Mouse (Mus musculus) erythroblast, adult 5-6 weeks (primary cell): ENCODE measurements around the gene 1700001P01Rik. TPM values are rescaled to one million over a fixed set of nuclear protein-coding genes. Genes with fewer than 3 reads are reported as not detected.

Source experiments
- ATAC-seq: replicated peaks from 2 replicates; pipeline ENCODE4 v1.8.0; 2016; ENCODE audit warnings: moderate number of reproducible peaks, mild to moderate bottlenecking, moderate TSS enrichment, inconsistent platforms; ENCODE audit not compliant: poor library complexity, low FRiP score, severe bottlenecking
- total RNA-seq, 2 experiments: library from RNA; stranded (forward) in 1 of 2; stranded (reverse) in 1 of 2; fragments of 150-400 nt in 1 of 2; fragments of 200-764, 138-1000 nt in 1 of 2; gene quantifications; 2 replicates each; pipeline versions ENCODE4 v1.2.3 to v1.2.4; 2015 to 2017; ENCODE audit warnings: low replicate concordance in 2 of 2

1700001P01Rik gene
- total RNA-seq, 2 experiments from 2014 or later: not detected

DNA sequence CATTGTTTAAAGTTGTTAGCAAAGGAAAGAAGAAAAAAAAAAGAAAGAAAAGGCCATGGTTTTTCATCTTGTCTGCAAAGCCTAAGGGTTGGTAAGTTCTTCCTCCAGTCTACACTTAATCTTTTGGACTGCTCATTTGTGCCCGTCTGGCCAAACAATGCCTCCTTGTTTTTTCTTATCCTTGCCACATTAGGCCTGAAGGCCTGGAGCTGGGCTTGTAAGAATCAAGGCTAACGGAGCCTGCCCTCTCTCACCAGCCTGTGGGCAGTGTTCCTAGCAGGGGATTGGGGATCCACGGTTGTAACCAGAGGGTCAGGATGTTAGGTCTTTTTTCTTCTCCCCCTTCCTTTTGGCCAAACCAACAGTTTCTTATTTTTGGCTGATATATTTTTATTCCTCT lies 35.3 kb upstream of the 1700001P01Rik start:
- ATAC-seq: no peak

- no peak for ATAC-seq
These were observed 34.6 kb upstream of the 1700001P01Rik start for GRCm38 (mm10) chr11:97810356-97810755.

- no peak for ATAC-seq
These were observed 33.8 kb upstream of the 1700001P01Rik start for GRCm38 (mm10) chr11:97809235-97810121.

- no peak for ATAC-seq
These were observed 33.0 kb upstream of the 1700001P01Rik start for GRCm38 (mm10) chr11:97808621-97809234.

DNA sequence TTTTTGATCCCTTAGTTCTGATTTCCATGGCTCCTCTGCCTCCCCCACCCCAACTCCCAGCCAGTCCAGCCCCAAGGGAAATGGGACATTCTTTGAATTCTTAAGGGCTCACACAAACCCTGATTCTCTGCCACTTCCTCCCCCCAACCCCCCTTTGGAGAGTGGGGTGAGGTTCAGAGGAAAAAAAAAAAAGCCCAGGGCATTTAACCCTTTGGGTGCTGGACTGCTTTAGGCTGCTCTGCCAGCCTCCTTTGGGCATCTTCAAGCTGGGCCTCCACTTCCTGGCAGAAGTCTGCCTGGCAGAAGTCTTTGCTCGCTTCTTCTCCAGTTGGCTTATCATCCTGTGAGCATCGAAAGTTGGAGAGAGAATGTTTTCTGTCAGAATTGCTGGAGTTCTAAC lies 32.4 kb upstream of the 1700001P01Rik start:
- ATAC-seq: no peak

DNA sequence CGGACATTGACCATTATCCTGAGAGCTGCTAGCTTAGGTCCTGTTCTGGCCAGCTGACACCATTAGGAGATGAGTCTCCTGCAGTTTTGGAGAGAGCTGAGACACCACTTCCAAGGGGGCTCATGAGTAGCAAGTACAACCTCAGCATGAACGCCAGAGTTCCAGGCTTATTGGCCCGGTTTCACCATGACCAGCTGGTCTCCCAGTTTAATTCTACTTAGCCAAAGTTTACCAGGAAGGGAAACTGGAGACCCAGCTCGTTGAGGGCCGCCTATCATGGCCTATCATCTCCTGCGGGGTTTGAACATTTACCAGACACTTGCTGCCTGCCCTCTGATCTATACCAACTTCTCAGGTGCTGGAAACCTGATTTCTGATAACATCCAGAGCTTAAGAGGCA lies 31.9 kb upstream of the 1700001P01Rik start:
- no peak for ATAC-seq

DNA sequence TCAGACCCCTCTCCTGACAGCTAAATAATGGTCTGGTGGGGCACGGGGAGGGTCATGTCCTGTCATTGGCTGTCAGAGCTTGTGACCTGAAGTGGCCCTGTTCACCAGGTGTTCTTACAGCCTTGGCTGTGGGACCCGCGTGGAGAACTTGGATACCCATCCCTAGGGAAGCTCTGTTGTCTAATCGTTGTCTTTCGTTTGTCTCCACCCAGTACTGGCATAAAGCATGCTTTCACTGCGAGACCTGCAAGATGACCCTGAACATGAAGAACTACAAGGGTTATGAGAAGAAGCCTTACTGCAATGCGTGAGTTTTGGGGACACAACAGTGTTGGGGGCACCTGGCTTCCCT lies 30.9 kb upstream of the 1700001P01Rik start:
- no peak for ATAC-seq

- ATAC-seq: no peak
These were observed 30.2 kb upstream of the 1700001P01Rik start for GRCm38 (mm10) chr11:97805662-97806612.

DNA sequence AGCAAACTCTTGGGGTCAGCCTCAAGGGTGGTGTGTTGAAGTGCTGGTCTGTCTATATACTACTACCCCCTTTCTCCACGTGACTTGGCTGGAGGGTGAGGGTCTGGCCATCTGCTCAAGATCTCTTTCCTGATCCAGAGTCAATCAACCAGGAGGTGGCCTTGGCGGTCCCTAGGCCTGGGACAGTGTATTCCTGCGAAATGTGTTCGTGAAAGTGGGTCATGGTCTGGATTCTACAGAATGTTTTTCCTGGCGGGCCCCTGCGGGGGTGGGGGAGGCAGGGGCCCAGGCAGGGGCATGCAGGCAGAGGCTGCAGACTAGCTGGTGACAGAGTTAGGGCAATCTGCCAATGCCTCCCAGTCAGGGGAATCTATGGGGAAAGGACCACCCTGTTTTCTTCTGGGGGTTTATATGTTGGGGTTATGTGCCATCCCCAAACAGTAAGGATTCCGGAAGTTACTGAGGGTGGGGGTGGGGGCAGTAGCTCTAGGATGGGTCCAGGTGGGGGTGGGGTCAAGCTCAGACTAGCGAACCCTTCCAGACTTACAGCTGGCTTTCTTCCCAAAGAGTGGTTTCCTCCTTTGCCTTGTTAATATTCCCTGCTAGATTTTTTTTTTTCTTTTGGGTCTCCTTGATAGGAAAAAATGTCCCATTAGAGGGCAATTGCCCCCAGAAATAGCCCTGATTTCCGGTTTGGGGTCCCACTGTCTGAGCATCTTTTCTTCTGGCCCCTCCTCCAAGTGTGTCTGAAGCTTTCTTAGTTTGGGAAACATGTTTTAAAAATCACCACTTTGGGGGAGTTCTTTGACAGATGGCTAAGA lies 29.3 kb upstream of the 1700001P01Rik start:
- ATAC-seq: no peak

- ATAC-seq: no peak
These were observed 28.1 kb upstream of the 1700001P01Rik start for GRCm38 (mm10) chr11:97803847-97804246.

DNA sequence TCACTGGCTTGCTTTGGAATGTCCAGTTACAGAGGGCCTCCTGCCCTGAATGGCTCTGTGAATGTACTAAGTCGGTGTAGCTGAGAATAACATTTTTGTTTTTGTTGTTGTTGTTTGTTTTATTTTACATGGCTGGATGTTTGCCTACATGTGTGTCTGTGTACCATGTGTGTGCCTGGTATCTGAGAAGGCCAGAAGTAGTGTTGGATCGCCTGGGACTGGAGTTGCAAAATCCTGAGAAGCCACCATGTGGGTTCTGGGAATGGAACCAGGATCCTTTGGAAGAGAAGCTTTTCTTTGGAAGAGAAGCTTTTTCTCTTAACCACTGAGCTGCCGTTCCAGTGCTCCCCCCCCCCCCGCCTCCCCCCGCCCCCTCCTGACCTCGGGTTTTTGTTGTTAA lies 26.8 kb upstream of the 1700001P01Rik start:
- no peak for ATAC-seq

GRCm38 (mm10) chr11:97802194-97802470 lies 26.4 kb upstream of the 1700001P01Rik start:
- ATAC-seq: no peak

DNA sequence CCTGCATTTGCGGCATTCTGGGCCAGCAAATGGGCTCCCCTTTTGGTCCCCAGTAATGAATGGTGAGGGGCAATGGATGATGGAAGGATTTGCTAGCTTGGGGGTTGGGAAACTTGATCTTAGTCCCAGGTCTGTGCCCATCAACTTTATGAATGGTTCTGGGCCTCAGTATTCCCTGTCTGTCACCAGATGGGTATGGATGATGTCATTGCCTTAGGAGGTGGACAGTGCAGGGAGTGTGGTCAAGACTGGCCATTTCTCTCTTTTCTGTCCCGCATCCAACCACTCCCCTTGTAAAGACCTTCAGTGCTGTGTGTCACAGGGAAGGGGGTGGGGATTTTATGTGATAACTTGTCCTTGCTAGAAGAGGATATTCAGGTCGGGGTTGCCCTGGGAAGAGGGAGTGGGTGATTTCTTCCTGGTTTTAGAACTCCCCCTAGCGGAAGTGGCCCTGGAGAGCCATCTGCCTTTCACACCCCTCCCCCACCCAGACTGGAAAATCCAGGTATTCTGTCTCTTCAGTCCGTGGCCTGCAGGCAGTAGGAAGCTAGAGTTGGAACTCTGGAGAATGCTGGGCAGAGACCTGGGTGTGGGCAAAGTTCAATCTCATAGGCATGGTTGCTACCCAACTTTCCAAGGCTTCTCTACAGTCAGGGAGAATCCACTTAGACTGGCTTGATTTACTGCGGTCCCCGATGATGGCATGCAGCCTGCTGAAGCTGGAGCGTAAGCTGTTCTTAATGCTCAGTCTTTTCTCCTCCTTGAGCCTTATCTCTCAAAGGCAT lies 25.9 kb upstream of the 1700001P01Rik start:
- no peak for ATAC-seq

DNA sequence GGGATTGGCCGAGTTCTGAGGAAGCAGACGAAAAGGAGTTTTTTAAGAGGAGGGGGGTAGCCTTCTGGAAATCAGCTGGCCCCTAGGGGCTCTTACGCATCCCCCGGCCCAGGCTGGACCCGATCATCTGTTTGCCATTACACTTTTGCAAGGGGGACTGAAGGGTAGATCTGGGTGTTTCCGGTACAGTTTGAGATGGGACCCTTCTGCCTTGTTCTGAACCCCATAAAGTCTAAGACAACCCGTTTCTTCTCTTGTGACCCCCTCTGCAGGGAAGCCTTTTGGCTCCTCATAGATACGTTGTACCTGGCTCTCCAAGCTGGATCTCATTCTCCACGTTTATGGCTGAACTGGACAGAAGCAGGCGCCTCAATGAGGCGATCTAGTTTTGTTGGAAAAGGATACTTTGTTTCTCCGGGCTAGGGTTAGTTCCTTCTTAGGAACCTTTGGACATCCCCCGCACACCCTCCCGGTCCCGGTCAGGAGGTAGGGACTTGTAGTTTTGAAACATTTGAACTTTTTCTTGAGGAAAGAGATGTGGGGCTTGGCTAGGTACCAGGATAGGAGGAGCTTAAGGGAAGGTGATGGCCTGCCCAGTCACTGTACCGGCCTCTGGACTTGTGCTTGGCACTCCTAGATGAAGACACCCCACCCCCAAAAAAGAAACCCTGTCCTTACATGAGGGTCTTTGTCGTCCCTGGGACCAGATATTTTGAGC lies 25.1 kb upstream of the 1700001P01Rik start:
- ATAC-seq: no peak

GRCm38 (mm10) chr11:97799994-97800690 lies 24.4 kb upstream of the 1700001P01Rik start:
- peak; percentile 48 for ATAC-seq

GRCm38 (mm10) chr11:97799146-97799993 lies 23.7 kb upstream of the 1700001P01Rik start:
- peak; percentile 43 for ATAC-seq

GRCm38 (mm10) chr11:97798782-97799145 lies 23.0 kb upstream of the 1700001P01Rik start, which contains the start of gene Lasp1:
Lasp1 (plus strand) TSS chr11:97799000.
- no peak for ATAC-seq
